Mouse (Mus musculus) neural tube, embryonic 13.5 days (tissue): ENCODE measurements around the gene Ckap2l. TPM values are rescaled to one million over a fixed set of nuclear protein-coding genes. Genes with fewer than 3 reads are reported as not detected.
A peak's percentile ranks its signal among the peaks of the same experiment; 100 is the strongest.

Experiments
- ATAC-seq: fragments of 200-750 bp; cut with Nextera tagmentation; 2 replicates; pipeline ENCODE4 v1.8.0; 2017; ENCODE audit warnings: low read depth, mild to moderate bottlenecking, moderate TSS enrichment, moderate library complexity
- H3K27ac ChIP-seq: fragments of 300-500 bp; sonication (generic); replicated peaks from 2 replicates; pipeline ENCODE4 v1.5.1; 2015; ENCODE audit warnings: moderate library complexity, mild to moderate bottlenecking, inconsistent platforms
- H3K27me3 ChIP-seq: fragments of 300-500 bp; sonication (generic); 2 replicates; pipeline ENCODE4 v1.6.1; 2015; ENCODE audit warnings: mild to moderate bottlenecking, inconsistent platforms
- H3K36me3 ChIP-seq: fragments of 300-500 bp; sonication (generic); 2 replicates; pipeline ENCODE4 v1.6.1; 2015; ENCODE audit warnings: mild to moderate bottlenecking, inconsistent platforms
- H3K4me1 ChIP-seq: fragments of 300-500 bp; sonication (generic); replicated peaks from 2 replicates; pipeline ENCODE4 v1.6.1; 2015; ENCODE audit warnings: inconsistent platforms
- H3K4me2 ChIP-seq: fragments of 300-500 bp; sonication (generic); 2 replicates; pipeline ENCODE4 v1.6.1; 2015; ENCODE audit warnings: inconsistent platforms, mild to moderate bottlenecking, moderate library complexity
- H3K4me3 ChIP-seq: fragments of 300-500 bp; sonication (generic); 2 replicates; pipeline ENCODE4 v1.5.1; 2015; ENCODE audit warnings: mild to moderate bottlenecking, inconsistent platforms
- H3K9ac ChIP-seq: fragments of 300-500 bp; sonication (generic); 2 replicates; pipeline ENCODE4 v1.6.1; 2015; ENCODE audit warnings: moderate library complexity, mild to moderate bottlenecking, inconsistent platforms
- H3K9me3 ChIP-seq: fragments of 300-500 bp; sonication (generic); 2 replicates; pipeline ENCODE4 v1.6.1; 2016; ENCODE audit warnings: inconsistent platforms
- WGBS: fragments of 180-500 bp; shearing (Covaris S2); methylation state at CpG from one replicate; pipeline ENCODE4 v1.1.7; 2015; 5-methylcytosine and 5-hydroxymethylcytosine counted together
- polyA plus RNA-seq: library from polyadenylated mRNA; unstranded; fragments of >200 nt; fragmentation: Nextera tagmentation; extraction: Ambion mirVana; gene quantifications from 2 replicates; pipeline ENCODE4 v1.2.1, GENCODE M21; 2015

Ckap2l gene
- polyA plus RNA-seq, 1 experiment from 2014 or later = 10.0 TPM

GRCm38 (mm10) chr2:129309836-129310235 is 12.8 kb upstream of the Ckap2l start, which contains the start of gene Il1a:
Il1a (minus strand) TSS chr2:129309972.
- no peaks in the 10 kb centered on the region for H3K9me3 ChIP-seq
- WGBS = 86% methylated on average over 7 of the region's 7 CpGs
- H3K4me2 ChIP-seq = no peak within 1 kb of the TSS
- H3K9ac ChIP-seq = no peak within 1 kb of the TSS
- H3K4me3 ChIP-seq = no peak within 1 kb of the TSS
- no peaks in the 10 kb centered on the region for H3K27me3 ChIP-seq
- ATAC-seq = no peak
- no peaks in the 10 kb centered on the region for H3K36me3 ChIP-seq
- H3K27ac ChIP-seq = no peak within 1 kb of the TSS
- no peaks in the 10 kb centered on the region for H3K4me1 ChIP-seq

- no peak overlapping the region for H3K4me3 ChIP-seq
- H3K27ac ChIP-seq = no peak overlapping the region
- no peak for ATAC-seq
- H3K27me3 ChIP-seq = no peaks in the 10 kb centered on the region
- no peaks in the 10 kb centered on the region for H3K4me1 ChIP-seq
- no peaks in the 10 kb centered on the region for H3K36me3 ChIP-seq
- H3K9ac ChIP-seq = no peak overlapping the region
- 77% methylated on average over 4 of the region's 4 CpGs for WGBS
- no peaks in the 10 kb centered on the region for H3K9me3 ChIP-seq
- no peak overlapping the region for H3K4me2 ChIP-seq
These were observed 9.0 kb upstream of the Ckap2l start for GRCm38 (mm10) chr2:129306020-129306419.

DNA sequence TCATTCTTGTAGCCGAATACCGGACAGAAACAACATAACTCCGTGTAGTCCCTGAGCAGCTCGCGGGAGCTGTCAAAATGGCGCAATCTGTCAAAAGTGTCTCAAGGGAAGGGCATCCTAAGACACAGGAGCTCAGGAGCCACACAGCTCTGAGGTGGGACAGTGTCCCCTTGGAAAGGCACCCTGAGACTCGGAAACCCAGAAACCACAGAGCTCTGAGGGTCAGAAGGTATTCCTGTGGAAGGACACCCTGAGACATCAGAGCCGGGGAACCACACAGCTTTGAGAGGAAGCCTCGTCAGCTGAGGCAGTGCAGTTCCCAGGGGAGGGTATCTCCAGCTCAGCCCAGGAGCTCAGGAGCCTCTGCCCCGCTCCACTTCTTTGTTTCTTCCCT is 574 bp upstream of the Ckap2l start:
- Histone ChIP-seq H3K4me3 (peak overlapping the region; percentile 75), H3K4me1 (peaks cover 18% of the 10 kb centered on the region), H3K9ac (peak overlapping the region; percentile 86), H3K27ac (peak overlapping the region; percentile 98), H3K27me3 (no peaks in the 10 kb centered on the region), H3K4me2 (peak overlapping the region; percentile 70), H3K36me3 (no peaks in the 10 kb centered on the region), H3K9me3 (no peaks in the 10 kb centered on the region)
- WGBS = 2% methylated on average over 10 of the region's 10 CpGs
- ATAC-seq = peak; percentile 88

DNA sequence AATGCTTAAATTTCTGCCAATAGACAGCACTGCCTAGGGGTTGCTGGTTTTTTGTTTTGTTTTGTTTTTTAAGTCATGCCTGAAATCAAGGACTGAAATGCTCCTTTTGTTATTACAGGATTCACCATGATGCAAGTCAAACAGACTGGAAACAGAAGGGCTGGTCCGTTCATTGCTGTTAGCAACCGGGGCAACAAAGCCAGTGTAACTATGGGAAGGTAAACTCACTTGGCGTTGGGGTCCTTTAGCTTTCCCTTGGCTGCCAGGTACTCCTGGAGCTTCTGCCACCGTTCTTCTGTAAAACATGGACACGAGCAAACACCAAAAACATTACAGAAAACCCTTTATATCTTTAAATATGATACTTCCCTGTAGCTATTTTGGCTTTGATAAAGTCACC is 926 bp downstream of the Ckap2l start:
- 50% methylated on average over 5 of the region's 5 CpGs for WGBS
- Histone ChIP-seq H3K4me2 (peak overlapping the region; percentile 80), H3K4me3 (peak overlapping the region; percentile 75), H3K36me3 (no peaks in the 10 kb centered on the region), H3K4me1 (peaks cover 18% of the 10 kb centered on the region), H3K27me3 (no peaks in the 10 kb centered on the region), H3K9me3 (no peaks in the 10 kb centered on the region), H3K27ac (no peak overlapping the region), H3K9ac (peak overlapping the region; percentile 75; the same call in 1 of the 2 replicates)
- ATAC-seq = no peak

DNA sequence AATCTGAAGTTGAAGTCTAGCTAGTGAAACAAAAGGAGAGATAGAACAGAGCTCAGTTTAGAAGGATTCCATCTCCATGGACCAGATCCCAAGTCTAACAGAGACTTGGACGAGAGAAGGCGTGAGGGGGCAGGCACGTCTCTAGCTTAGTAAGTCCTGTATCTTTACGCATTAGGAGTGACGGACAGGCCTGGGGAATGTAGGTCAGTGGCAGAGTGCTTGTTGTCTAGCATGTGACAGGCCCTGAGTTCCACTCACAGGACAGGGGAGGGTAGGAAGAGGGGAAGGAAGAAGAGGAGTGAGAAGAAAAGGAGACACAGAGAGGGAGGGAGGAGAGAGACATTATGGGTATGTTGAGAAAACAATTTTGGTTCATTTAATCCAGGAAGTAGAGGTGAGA is 1.9 kb downstream of the Ckap2l start:
- Histone ChIP-seq H3K9ac (no peak overlapping the region), H3K4me2 (no peak overlapping the region), H3K4me1 (peaks cover 18% of the 10 kb centered on the region), H3K4me3 (no peak overlapping the region), H3K9me3 (no peaks in the 10 kb centered on the region), H3K36me3 (no peaks in the 10 kb centered on the region), H3K27ac (no peak overlapping the region), H3K27me3 (no peaks in the 10 kb centered on the region)
- ATAC-seq = no peak
- WGBS = 94% methylated on average over 5 of the region's 5 CpGs

- H3K4me1 ChIP-seq = no peaks in the 10 kb centered on the region
These were observed 23.2 kb downstream of the Ckap2l start for GRCm38 (mm10) chr2:129273823-129274222.

GRCm38 (mm10) chr2:129270621-129271020 is 26.4 kb downstream of the Ckap2l start:
- H3K4me2 ChIP-seq = no peak overlapping the region
- no peaks in the 10 kb centered on the region for H3K27me3 ChIP-seq
- ATAC-seq = no peak
- no peak overlapping the region for H3K27ac ChIP-seq
- no peak overlapping the region for H3K9ac ChIP-seq
- WGBS = 89% methylated on average over 9 of the region's 9 CpGs
- H3K36me3 ChIP-seq = peaks cover 66% of the 10 kb centered on the region
- no peak overlapping the region for H3K4me3 ChIP-seq
- H3K9me3 ChIP-seq = no peaks in the 10 kb centered on the region; the same call in 1 of the 2 replicates
- no peaks in the 10 kb centered on the region for H3K4me1 ChIP-seq

More at GRCm38 (mm10) chr2:129273823-129274222, 23.2 kb downstream of the Ckap2l start:
- Histone ChIP-seq H3K4me3 (no peak overlapping the region), H3K27ac (no peak overlapping the region), H3K36me3 (peaks cover 46% of the 10 kb centered on the region), H3K27me3 (no peaks in the 10 kb centered on the region), H3K9ac (no peak overlapping the region), H3K9me3 (no peaks in the 10 kb centered on the region), H3K4me2 (no peak overlapping the region)
- 93% methylated on average over 5 of the region's 5 CpGs for WGBS
- ATAC-seq = no peak

DNA sequence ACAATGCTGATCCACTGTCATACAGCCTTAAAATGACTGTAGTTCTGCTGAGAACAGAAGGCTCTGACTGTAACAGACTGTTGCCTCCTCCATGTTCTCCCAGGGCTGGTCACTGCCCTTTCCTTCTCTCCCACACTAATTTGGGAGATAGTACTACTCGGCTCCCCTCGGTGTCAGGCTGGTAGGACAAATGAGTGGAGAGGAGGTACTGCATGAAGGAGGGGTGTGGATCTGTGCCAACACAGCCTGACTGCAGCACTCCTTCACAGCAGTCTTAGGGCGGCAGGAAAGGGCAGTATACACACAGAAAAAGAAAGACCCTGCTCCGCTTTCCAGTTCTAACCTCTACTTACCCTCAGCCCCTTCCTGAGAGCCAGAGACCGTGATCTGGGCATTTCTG is 27.0 kb downstream of the Ckap2l start:
- Histone ChIP-seq H3K27me3 (no peaks in the 10 kb centered on the region), H3K4me2 (no peak overlapping the region), H3K9ac (no peak overlapping the region), H3K27ac (no peak overlapping the region), H3K9me3 (no peaks in the 10 kb centered on the region; the same call in 1 of the 2 replicates), H3K36me3 (peaks cover 62% of the 10 kb centered on the region), H3K4me3 (no peak overlapping the region), H3K4me1 (no peaks in the 10 kb centered on the region)
- 94% methylated on average over 5 of the region's 5 CpGs for WGBS
- no peak for ATAC-seq

- no peaks in the 10 kb centered on the region for H3K27me3 ChIP-seq
- WGBS = 92% methylated on average over 12 of the region's 12 CpGs
- no peak overlapping the region for H3K9ac ChIP-seq
- no peak overlapping the region for H3K4me2 ChIP-seq
- peaks cover 56% of the 10 kb centered on the region for H3K36me3 ChIP-seq
- no peaks in the 10 kb centered on the region; the same call in 1 of the 2 replicates for H3K9me3 ChIP-seq
- no peak for ATAC-seq
- no peak overlapping the region for H3K4me3 ChIP-seq
- no peaks in the 10 kb centered on the region for H3K4me1 ChIP-seq
- H3K27ac ChIP-seq = no peak overlapping the region
These were observed 27.8 kb downstream of the Ckap2l start for GRCm38 (mm10) chr2:129269161-129269643.

DNA sequence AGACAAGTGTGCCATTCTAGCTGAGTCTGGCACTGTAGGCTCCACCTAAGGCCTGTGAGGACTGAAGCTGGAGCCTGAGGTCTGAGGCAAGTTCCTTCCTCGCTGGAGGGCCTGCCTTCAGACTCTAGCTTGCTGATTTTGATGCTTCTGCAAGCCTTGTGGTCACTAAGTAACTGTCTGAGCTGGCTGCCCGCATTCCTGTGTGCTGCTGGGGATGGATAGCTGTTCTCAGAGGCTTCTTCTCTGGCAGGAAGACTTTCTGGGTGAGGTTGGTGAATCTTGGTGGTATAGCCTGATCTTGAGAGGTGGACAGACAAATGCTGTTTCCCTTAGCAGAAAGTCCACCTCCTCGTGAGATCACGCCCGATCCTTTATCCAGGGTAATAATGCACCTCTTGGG is 29.3 kb downstream of the Ckap2l start:
- H3K4me1 ChIP-seq = no peaks in the 10 kb centered on the region
- no peak overlapping the region for H3K9ac ChIP-seq
- H3K9me3 ChIP-seq = no peaks in the 10 kb centered on the region; the same call in 1 of the 2 replicates
- H3K27me3 ChIP-seq = no peaks in the 10 kb centered on the region
- peaks cover 49% of the 10 kb centered on the region for H3K36me3 ChIP-seq
- no peak overlapping the region for H3K27ac ChIP-seq
- ATAC-seq = no peak
- 93% methylated on average over 5 of the region's 5 CpGs for WGBS
- H3K4me2 ChIP-seq = no peak overlapping the region
- no peak overlapping the region for H3K4me3 ChIP-seq

DNA sequence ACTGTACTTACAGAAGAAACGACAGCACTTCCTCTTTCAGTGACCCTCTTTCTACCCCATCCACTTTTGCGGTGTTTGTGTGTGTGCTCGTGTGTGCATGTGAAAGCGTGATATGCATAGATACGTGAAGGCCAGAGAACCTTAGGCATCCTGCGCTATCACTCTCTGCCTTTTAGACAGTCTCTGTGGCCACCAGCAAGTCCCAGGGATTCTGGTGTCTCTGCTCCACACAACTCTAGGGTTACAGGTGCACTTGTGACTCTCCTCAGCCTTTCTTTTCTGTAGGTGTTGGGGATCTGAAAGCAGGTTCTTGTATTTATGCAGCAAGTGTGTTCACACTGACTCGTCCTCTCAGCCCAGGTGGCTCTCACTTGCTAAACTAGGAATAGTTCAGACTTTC is 31.7 kb downstream of the Ckap2l start:
- Histone ChIP-seq H3K27ac (no peak overlapping the region), H3K4me2 (no peak overlapping the region), H3K9ac (no peak overlapping the region), H3K36me3 (peaks cover 35% of the 10 kb centered on the region), H3K4me1 (no peaks in the 10 kb centered on the region), H3K9me3 (no peaks in the 10 kb centered on the region; the same call in 1 of the 2 replicates), H3K4me3 (no peak overlapping the region), H3K27me3 (no peaks in the 10 kb centered on the region)
- WGBS = 94% methylated on average over 7 of the region's 7 CpGs
- no peak for ATAC-seq

DNA sequence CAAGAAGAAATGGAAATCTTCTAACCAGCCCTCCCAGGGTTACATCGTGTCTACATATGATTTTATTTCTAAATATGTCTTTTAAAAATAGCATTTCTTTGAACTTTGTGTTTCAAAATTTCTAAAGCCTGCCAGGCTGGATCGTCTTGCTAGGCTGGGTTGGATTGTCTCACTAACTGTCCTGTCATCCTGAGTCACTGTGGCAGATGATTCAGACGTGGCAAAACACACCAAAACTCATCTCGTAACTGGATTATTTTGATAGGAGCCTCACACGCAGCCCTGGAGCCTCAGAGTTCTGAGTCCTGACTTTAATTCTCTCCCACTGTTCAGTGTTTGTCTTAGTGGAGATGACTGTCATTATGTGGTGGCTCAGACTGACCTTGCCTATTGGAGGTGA is 33.9 kb downstream of the Ckap2l start:
- Histone ChIP-seq H3K27ac (no peak overlapping the region), H3K4me1 (peaks cover 4% of the 10 kb centered on the region), H3K4me2 (no peak overlapping the region), H3K27me3 (no peaks in the 10 kb centered on the region), H3K9me3 (no peaks in the 10 kb centered on the region; the same call in 1 of the 2 replicates), H3K36me3 (peaks cover 13% of the 10 kb centered on the region), H3K4me3 (no peak overlapping the region), H3K9ac (no peak overlapping the region)
- 77% methylated on average over 5 of the region's 5 CpGs for WGBS
- ATAC-seq = no peak

- Histone ChIP-seq H3K4me3 (no peak overlapping the region), H3K27me3 (no peaks in the 10 kb centered on the region), H3K9ac (no peak overlapping the region), H3K27ac (no peak overlapping the region), H3K4me2 (no peak overlapping the region), H3K4me1 (peaks cover 4% of the 10 kb centered on the region), H3K36me3 (no peaks in the 10 kb centered on the region), H3K9me3 (no peaks in the 10 kb centered on the region; the same call in 1 of the 2 replicates)
- 58% methylated on average over 6 of the region's 6 CpGs for WGBS
- no peak for ATAC-seq
These were observed 35.7 kb downstream of the Ckap2l start for GRCm38 (mm10) chr2:129261151-129261794.
